Mouse (Mus musculus): Measurements from ENCODE around the gene Kctd4.

GRCm38 (mm10) chr14:75942365-75942764 lies 12.4 kb upstream of the Kctd4 start:
- TF ChIP-seq CTCF (IDR thresholded peaks at IDR 0.05 in 2 of 3, conservative IDR thresholded peaks at IDR 0.05 in 1 of 3; ENCODE audit: control insufficient read depth in 1 of 3, insufficient read depth in 1 of 3, low read depth in 2 of 3, low read length in 3 of 3, poor library complexity in 1 of 3, severe bottlenecking in 1 of 3) (no peak), MAX (IDR thresholded peaks at IDR 0.05; ENCODE audit: low read length) (no peak), TAL1 (IDR thresholded peaks at IDR 0.05; ENCODE audit: low read length) (no peak), ZNF384 (IDR thresholded peaks at IDR 0.05; ENCODE audit: low read depth, low read length) (no peak), HCFC1 (IDR thresholded peaks at IDR 0.05; ENCODE audit: low read depth, low read length) (no peak), USF1 (IDR thresholded peaks at IDR 0.05; ENCODE audit: low read depth, low read length) (no peak), JUND (IDR thresholded peaks at IDR 0.05; ENCODE audit: low read depth, low read length) (no peak), POLR2A (IDR thresholded peaks at IDR 0.05; ENCODE audit: control insufficient read depth in 1 of 2, insufficient read depth in 1 of 2, low read depth in 1 of 2, low read length in 2 of 2, poor library complexity in 1 of 2) (no peak)
